Mouse (Mus musculus): ENCODE results near the gene Knstrn. TPM values are rescaled to one million over a fixed set of nuclear protein-coding genes. Genes with fewer than 3 reads are reported as not detected.

Knstrn gene
- total RNA-seq, 2 experiments from 2014 or later: 5.8 to 6.6 TPM

- peak; percentile 95 to 96 for DNase-seq
Observed at GRCm38 (mm10) chr2:118861454-118862339, 47.9 kb downstream of the Knstrn start, which contains the start of gene Ivd. TSS of gene Ivd (plus strand) at chr2:118861954.

DNA sequence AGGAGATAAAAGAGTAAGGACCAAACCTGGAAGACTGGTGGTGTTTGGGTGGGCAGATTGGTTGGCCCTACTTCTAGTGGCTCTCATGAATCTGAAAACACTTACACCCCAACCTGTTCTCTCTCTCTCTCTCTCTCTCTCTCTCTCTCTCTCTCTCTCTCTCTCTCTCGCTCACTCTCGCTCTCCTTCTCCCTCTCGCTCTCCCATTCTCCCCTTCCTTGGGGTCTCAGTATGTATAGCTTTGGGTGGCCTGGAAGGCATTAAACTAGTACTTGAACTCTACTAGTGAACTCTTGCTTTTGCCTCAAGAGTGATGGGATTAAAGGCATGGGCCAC lies 48.5 kb downstream of the Knstrn start:
- no peak for DNase-seq

- DNase-seq: no peak
Observed at GRCm38 (mm10) chr2:118870601-118871000, 56.8 kb downstream of the Knstrn start.

DNA sequence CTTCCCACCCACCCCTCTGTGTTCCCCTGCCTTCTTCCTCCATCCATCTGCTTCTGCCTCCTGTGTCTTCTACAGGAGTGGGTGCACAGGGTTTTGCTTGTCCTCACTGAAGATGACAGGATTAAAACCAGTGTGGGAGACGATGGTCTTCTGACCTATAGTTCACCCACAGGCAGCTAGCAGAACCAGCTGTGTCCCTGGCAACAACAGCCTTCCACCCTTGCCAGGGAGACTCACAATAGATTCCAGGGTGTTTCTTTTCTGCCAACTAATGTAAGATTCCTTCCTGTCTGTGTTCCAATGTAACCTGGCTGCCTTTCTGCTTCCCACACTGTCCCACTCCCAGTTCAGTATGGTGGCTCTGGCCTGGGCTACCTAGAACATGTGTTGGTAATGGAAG lies 57.2 kb downstream of the Knstrn start:
- no peak for DNase-seq

DNA sequence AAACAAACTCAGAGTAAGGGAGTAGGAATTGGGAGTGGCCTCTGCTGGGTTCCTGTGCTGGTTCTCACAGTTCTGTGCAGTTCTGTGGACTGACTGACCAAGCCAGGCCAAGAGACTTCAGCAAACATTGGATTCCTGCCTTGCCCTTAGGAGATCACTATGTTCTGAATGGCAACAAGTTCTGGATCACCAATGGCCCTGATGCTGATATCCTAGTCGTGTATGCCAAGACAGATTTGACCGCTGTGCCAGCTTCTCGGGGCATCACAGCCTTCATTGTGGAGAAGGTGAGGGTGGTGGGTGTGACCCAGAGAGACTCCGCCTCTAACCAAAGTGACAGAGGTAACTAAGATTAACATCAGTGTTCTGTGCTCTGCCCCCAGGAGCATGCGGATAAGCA lies 59.2 kb downstream of the Knstrn start:
- no peak for DNase-seq

DNA sequence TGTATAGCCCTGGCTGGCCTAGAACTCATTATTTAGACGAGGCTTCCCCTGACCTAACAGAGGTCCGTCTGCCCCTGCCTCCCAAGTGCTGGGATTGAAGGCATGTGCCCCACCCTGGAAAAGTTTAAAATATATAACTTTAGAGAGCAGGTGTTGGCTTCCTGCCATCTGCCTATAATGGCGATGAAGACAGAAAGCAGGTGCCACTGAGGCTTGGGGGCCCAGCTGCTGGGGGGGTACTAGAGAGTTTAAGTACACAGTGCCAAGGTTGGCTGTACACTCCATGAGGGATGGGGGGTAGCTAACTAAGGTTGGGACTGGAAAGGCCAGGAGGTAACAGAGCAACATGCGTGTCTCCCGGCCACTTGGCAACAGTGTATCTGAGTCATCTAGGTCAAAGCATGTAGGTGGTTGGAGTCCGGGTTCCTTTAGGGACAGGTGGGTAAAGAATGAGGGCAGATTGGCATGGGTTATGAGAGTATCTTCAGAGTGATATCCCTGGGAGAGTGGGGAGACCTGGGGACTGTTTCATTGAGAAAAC lies 60.2 kb downstream of the Knstrn start:
- DNase-seq: no peak

- DNase-seq: no peak
Observed at GRCm38 (mm10) chr2:118875316-118875715, 61.5 kb downstream of the Knstrn start.

DNA sequence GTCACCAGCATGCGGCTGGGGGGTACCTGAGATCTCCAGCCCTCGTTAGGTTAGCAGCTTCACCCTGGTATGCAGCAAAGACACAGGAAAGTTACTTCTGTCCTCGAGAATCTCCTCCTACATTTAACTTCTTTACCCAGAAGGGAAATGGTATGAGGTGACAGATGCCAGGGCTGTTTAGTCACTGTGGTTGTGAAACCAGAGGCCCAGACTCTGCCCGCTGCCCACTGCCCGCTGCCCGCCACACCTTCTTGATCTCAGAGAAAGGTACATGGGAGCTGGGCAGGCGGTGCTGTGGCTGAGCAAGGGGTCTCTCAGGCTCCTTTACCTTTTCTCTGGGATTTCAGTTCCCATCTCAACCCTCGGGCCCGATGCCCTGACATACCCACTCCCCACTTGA lies 62.6 kb downstream of the Knstrn start:
- no peak for DNase-seq

DNA sequence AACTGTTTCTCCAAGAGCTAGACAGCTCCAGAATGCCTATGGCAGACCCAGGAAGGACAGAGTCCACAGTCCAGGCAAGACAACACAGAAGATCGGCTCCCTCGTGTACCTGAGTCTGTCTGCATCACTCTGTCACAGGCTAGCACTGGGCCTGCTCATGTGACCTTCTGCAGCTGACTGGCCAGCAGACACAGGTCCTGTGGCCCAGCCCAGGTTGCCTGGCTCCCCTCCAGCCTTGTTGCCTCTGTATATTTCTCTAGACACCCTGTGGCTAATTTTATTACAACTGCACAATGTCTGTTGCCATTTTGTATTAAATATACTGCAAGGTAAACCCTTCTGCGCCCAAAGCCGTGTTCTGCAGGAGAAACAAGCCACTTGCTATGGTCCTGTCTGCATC lies 67.2 kb downstream of the Knstrn start:
- DNase-seq: peak; percentile 28 to 56

DNA sequence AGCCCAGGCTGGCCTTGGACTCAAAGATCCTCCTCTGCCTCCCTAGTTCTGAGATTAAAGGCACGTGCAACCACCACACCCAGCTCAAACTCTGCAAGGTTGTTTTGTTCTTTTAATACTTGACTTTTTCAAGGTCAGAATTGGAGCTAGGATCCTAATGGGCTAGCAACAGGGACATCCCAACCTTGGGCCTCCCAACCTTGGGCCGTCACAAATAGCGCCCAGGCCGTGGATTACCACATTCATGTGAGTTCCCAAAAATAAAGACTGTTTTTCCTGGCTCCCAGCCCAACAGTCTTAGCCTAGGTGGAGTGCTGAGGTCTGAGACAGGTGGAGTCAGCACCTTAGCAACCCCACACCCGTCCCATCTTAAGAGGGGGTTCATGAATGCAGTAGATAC lies 68.2 kb downstream of the Knstrn start:
- peak in 1 of 2 experiments; percentile 67 for DNase-seq

DNA sequence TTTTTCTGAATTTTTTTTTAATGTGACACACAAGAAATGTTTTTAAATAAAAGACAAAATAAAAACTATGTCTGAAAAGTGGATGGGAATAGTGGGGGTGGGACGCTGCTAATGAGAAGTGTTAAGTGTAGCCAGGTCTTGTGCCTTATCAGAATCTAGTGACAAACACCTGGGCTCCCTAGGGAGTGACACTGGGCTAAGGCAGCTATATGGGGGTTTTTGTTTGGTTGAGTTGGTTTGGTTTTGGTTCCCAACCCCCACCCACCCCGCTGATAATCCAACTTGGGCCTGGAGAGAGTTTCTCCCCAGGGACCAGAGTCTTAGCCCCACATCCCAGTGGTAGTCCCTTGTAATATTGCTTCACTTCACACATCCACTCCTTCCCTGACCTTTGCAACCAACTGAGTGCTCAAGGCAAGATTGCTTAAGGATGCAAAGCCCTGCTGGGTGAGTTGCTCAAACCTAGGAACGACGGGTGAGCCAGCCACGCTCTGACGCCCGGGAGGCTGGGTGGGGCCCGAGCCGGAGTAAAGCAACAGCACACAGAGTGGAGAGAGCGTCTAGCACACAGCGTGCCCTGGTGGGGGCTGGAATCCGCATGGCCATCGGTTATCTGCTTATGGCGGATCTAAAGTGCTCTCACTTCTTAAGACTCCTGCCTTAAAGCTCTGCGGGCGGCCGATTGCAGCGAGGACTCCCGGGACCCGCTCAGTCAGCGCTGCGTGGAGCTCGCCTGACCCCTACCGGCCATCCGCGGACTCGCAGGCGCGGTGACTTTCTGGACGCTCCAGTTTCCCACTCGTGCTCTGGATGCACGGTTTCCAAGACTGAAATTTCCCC lies 69.3 kb downstream of the Knstrn start:
- peak; percentile 92 for DNase-seq

- DNase-seq: no peak
Observed at GRCm38 (mm10) chr2:118887440-118887839, 73.6 kb downstream of the Knstrn start.

GRCm38 (mm10) chr2:118887845-118888548 lies 74.2 kb downstream of the Knstrn start:
- no peak for DNase-seq

GRCm38 (mm10) chr2:118891173-118891572 lies 77.4 kb downstream of the Knstrn start:
- DNase-seq: peak in 1 of 2 experiments; percentile 53

- DNase-seq: peak; percentile 73 to 87
Observed at GRCm38 (mm10) chr2:118895990-118896913, 82.4 kb downstream of the Knstrn start.

- DNase-seq: peak in 1 of 2 experiments; percentile 46
Observed at GRCm38 (mm10) chr2:118896914-118897291, 83.1 kb downstream of the Knstrn start.

DNA sequence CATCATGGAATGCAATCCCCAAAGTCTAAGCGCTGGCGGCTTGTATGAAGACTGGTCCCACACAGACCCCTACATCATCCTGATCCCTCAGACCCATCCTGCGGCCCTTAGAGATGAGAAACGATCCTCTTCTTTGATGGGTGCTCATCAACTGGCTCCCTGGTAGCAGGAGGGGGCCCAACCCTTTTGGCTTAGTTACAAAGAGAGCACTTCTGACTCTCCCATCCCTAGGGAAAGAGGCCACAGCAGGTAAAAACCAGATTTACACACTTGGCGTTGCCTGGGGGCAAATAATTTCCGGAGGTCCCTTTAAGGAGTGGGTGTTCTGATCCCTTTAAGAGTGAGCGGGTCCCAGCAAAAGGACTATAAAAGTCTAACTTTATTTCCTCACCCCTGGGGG lies 83.6 kb downstream of the Knstrn start:
- DNase-seq: no peak

DNA sequence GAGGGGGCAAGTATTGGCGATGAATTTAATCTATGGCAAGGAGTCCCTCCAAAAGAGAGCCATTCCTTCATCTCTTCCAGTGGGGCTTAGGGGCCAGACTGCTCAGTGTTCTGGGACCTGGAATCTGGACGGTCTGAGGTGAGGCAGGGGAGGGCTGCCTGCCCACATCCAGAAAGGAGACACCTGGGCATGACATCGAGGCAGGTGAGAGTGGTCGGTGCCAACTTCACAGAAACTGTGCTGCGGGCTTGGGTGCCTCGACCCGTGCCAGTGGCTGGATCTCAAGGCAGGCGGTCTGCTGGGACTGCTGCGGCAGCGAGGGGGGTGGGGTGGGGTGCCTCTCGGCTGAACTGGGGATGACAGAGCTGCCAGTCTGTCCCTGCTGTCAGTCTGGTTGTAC lies 84.0 kb downstream of the Knstrn start:
- DNase-seq: peak in 1 of 2 experiments; percentile 41

DNA sequence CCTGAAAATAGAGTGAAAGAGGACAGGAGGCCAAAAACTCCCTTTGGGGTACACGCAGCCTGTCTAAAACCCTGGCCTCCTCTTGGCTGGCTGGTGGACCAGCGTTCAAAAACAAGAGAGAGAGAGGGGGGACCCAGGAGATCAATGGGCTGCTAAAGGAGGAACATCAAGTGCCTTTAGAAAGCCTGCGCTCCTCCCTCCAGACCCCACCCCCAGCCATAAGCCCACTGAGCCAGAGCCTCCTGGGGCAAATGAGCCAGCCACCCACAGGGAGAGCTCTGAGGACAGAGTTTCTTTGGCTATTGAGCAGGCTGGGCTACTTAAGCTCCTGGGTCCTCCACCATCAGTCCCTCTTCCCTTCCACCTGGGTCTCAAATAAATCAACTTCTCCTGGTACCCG lies 85.0 kb downstream of the Knstrn start:
- no peak for DNase-seq

GRCm38 (mm10) chr2:118899306-118899705 lies 85.5 kb downstream of the Knstrn start:
- no peak for DNase-seq

Data from adrenal gland, postnatal 36 days (tissue).